Mouse (Mus musculus): ENCODE results near the gene Hivep3. TPM values are rescaled to one million over a fixed set of nuclear protein-coding genes. Genes with fewer than 3 reads are reported as not detected.

Hivep3 gene
- polyA plus RNA-seq, 1 experiment, result 0.54 TPM

- Histone ChIP-seq H3K27me3 (ENCODE audit: control insufficient read depth, insufficient read depth, insufficient read length) (no peaks in the 10 kb centered on the region), H3K4me2 (ENCODE audit: low read depth) (no peak overlapping the region), H3K36me3 (ENCODE audit: control insufficient read depth, insufficient read depth) (no peaks in the 10 kb centered on the region), H3K79me2 (ENCODE audit: control insufficient read depth, insufficient read depth) (no peaks in the 10 kb centered on the region), H3ac (ENCODE audit: control insufficient read depth, insufficient read length) (no peak overlapping the region), H3K4me3 (no peak overlapping the region)
- TF ChIP-seq REST (IDR thresholded peaks at IDR 0.05; ENCODE audit: insufficient read depth, insufficient read length) (no peak), MYOD1 (IDR thresholded peaks at IDR 0.05; ENCODE audit: control insufficient read depth in 1 of 3, insufficient read length in 2 of 3, low read depth in 2 of 3) (no peak), MYOG (IDR thresholded peaks at IDR 0.05; ENCODE audit: control insufficient read depth in 1 of 3, insufficient read depth in 1 of 3, insufficient read length in 2 of 3, low read depth in 2 of 3) (no peak), CEBPB (IDR thresholded peaks at IDR 0.05; ENCODE audit: insufficient read depth, poor library complexity, severe bottlenecking) (no peak), SRF (IDR thresholded peaks at IDR 0.05; ENCODE audit: control insufficient read depth, insufficient read length, low read depth) (no peak), E2F4 (IDR thresholded peaks at IDR 0.05; ENCODE audit: insufficient read depth) (no peak), TCF3 (IDR thresholded peaks at IDR 0.05; ENCODE audit: insufficient read length, low read depth) (no peak), POLR2A (IDR thresholded peaks at IDR 0.05; ENCODE audit: insufficient read length, low read depth) (no peak), TCF12 (IDR thresholded peaks at IDR 0.05; ENCODE audit: insufficient read depth, poor library complexity, severe bottlenecking) (no peak), POLR2AphosphoS2 (IDR thresholded peaks at IDR 0.05; ENCODE audit: insufficient read length, low read depth) (no peak)
Observed at GRCm38 (mm10) chr4:119979238-119979829, 245.8 kb downstream of the Hivep3 start.

GRCm38 (mm10) chr4:119979918-119980317 lies 246.3 kb downstream of the Hivep3 start:
- Histone ChIP-seq H3K36me3 (ENCODE audit: control insufficient read depth, insufficient read depth) (no peaks in the 10 kb centered on the region), H3K79me2 (ENCODE audit: control insufficient read depth, insufficient read depth) (no peaks in the 10 kb centered on the region), H3K27me3 (ENCODE audit: control insufficient read depth, insufficient read depth, insufficient read length) (no peaks in the 10 kb centered on the region), H3K4me3 (no peak overlapping the region), H3K4me2 (ENCODE audit: low read depth) (no peak overlapping the region), H3ac (ENCODE audit: control insufficient read depth, insufficient read length) (no peak overlapping the region)
- TF ChIP-seq POLR2A (IDR thresholded peaks at IDR 0.05; ENCODE audit: insufficient read length, low read depth) (no peak), TCF12 (IDR thresholded peaks at IDR 0.05; ENCODE audit: insufficient read depth, poor library complexity, severe bottlenecking) (no peak), E2F4 (IDR thresholded peaks at IDR 0.05; ENCODE audit: insufficient read depth) (no peak), MAX (IDR thresholded peaks at IDR 0.05; ENCODE audit: low read depth) (no peak), MYOD1 (IDR thresholded peaks at IDR 0.05; ENCODE audit: control insufficient read depth in 1 of 3, insufficient read length in 2 of 3, low read depth in 2 of 3) (no peak), CEBPB (IDR thresholded peaks at IDR 0.05; ENCODE audit: insufficient read depth, poor library complexity, severe bottlenecking) (no peak), MYOG (IDR thresholded peaks at IDR 0.05; ENCODE audit: control insufficient read depth in 1 of 3, insufficient read depth in 1 of 3, insufficient read length in 2 of 3, low read depth in 2 of 3) (no peak), SRF (IDR thresholded peaks at IDR 0.05; ENCODE audit: control insufficient read depth, insufficient read length, low read depth) (no peak), TCF3 (IDR thresholded peaks at IDR 0.05; ENCODE audit: insufficient read length, low read depth) (no peak), USF1 (IDR thresholded peaks at IDR 0.05; ENCODE audit: low read depth) (no peak)

GRCm38 (mm10) chr4:119981047-119981720 lies 247.6 kb downstream of the Hivep3 start:
- Histone ChIP-seq H3K4me2 (ENCODE audit: low read depth) (no peak overlapping the region), H3K4me3 (no peak overlapping the region), H3ac (ENCODE audit: control insufficient read depth, insufficient read length) (no peak overlapping the region), H3K79me2 (ENCODE audit: control insufficient read depth, insufficient read depth) (no peaks in the 10 kb centered on the region), H3K27me3 (ENCODE audit: control insufficient read depth, insufficient read depth, insufficient read length) (no peaks in the 10 kb centered on the region), H3K36me3 (ENCODE audit: control insufficient read depth, insufficient read depth) (no peaks in the 10 kb centered on the region)
- TF ChIP-seq POLR2A (IDR thresholded peaks at IDR 0.05; ENCODE audit: insufficient read length, low read depth), result no peak
- no peak for TF ChIP-seq REST (IDR thresholded peaks at IDR 0.05; ENCODE audit: insufficient read depth, insufficient read length)
- no peak for TF ChIP-seq POLR2AphosphoS2 (IDR thresholded peaks at IDR 0.05; ENCODE audit: insufficient read length, low read depth)
- TF ChIP-seq TCF3 (IDR thresholded peaks at IDR 0.05; ENCODE audit: insufficient read length, low read depth), result no peak
- TF ChIP-seq TCF12 (IDR thresholded peaks at IDR 0.05; ENCODE audit: insufficient read depth, poor library complexity, severe bottlenecking), result no peak
- no peak for TF ChIP-seq SRF (IDR thresholded peaks at IDR 0.05; ENCODE audit: control insufficient read depth, insufficient read length, low read depth)
- no peak for TF ChIP-seq E2F4 (IDR thresholded peaks at IDR 0.05; ENCODE audit: insufficient read depth)
- no peak for TF ChIP-seq USF1 (IDR thresholded peaks at IDR 0.05; ENCODE audit: low read depth)
- TF ChIP-seq MYOG (IDR thresholded peaks at IDR 0.05; ENCODE audit: control insufficient read depth in 1 of 3, insufficient read depth in 1 of 3, insufficient read length in 2 of 3, low read depth in 2 of 3), result no peak
- TF ChIP-seq MAX (IDR thresholded peaks at IDR 0.05; ENCODE audit: low read depth), result no peak
- TF ChIP-seq MYOD1 (IDR thresholded peaks at IDR 0.05; ENCODE audit: control insufficient read depth in 1 of 3, insufficient read length in 2 of 3, low read depth in 2 of 3), result no peak
- TF ChIP-seq CEBPB (IDR thresholded peaks at IDR 0.05; ENCODE audit: insufficient read depth, poor library complexity, severe bottlenecking), result no peak

DNA sequence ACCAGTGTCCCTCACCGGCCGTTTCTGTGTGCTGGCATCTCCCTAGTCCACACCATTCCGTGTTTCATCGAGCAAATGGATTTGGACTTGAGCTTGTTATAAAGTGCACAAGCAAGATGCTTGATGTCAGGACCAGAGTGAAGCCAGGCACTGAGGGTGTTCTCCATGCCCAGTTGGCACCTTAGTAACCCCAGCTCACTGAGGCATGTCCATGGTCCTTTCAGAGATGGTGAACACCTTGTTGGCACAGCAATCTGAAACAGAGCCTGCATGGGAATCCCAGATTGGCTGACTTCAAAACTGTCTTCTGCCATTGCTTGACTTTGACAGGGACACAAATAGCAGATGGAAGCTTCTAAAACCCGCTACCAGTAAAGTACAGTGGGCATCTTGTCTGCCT lies 252.5 kb downstream of the Hivep3 start:
- no peaks in the 10 kb centered on the region for H3K27me3 ChIP-seq (ENCODE audit: control insufficient read depth, insufficient read depth, insufficient read length)
- H3K4me2 ChIP-seq (ENCODE audit: low read depth), result no peak overlapping the region
- H3K36me3 ChIP-seq (ENCODE audit: control insufficient read depth, insufficient read depth), result no peaks in the 10 kb centered on the region
- H3K79me2 ChIP-seq (ENCODE audit: control insufficient read depth, insufficient read depth), result no peaks in the 10 kb centered on the region
- TF ChIP-seq TCF12 (IDR thresholded peaks at IDR 0.05; ENCODE audit: insufficient read depth, poor library complexity, severe bottlenecking) (no peak), TCF3 (IDR thresholded peaks at IDR 0.05; ENCODE audit: insufficient read length, low read depth) (no peak), MAX (IDR thresholded peaks at IDR 0.05; ENCODE audit: low read depth) (no peak), POLR2A (IDR thresholded peaks at IDR 0.05; ENCODE audit: insufficient read length, low read depth) (no peak), E2F4 (IDR thresholded peaks at IDR 0.05; ENCODE audit: insufficient read depth) (no peak), MYOG (IDR thresholded peaks at IDR 0.05; ENCODE audit: control insufficient read depth in 1 of 3, insufficient read depth in 1 of 3, insufficient read length in 2 of 3, low read depth in 2 of 3) (no peak), MYOD1 (IDR thresholded peaks at IDR 0.05; ENCODE audit: control insufficient read depth in 1 of 3, insufficient read length in 2 of 3, low read depth in 2 of 3) (no peak)
- H3ac ChIP-seq (ENCODE audit: control insufficient read depth, insufficient read length), result no peak overlapping the region
- no peak overlapping the region for H3K4me3 ChIP-seq

Data from myocyte (in vitro differentiated cells).